Mouse (Mus musculus): Measurements from ENCODE around the gene Camk1d.

Gene Camk1d

DNA sequence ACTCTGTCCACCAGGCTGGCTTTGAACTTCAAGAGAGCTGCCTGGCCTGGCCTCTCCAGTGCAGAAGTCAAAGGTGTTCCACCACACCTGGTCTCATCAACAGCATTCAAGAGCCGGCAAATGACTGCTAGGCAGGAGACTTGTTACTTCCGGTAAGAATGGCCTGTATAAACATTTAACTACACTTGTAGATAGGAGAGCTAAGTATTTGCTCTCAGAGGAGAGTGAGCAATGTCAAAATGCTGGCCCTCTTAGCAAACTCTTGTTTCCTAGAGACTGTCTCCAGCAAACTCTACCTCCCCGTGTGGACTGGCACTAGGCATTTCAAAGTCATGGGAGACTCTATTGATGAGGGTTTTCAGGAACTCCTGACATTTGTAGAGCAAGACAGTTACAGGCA lies 56.3 kb downstream of the Camk1d start:
- DNase-seq (ENCODE audit: low read depth) = no peak

GRCm38 (mm10) chr2:5656326-5656725 lies 58.0 kb downstream of the Camk1d start:
- DNase-seq (ENCODE audit: low read depth) = no peak

DNA sequence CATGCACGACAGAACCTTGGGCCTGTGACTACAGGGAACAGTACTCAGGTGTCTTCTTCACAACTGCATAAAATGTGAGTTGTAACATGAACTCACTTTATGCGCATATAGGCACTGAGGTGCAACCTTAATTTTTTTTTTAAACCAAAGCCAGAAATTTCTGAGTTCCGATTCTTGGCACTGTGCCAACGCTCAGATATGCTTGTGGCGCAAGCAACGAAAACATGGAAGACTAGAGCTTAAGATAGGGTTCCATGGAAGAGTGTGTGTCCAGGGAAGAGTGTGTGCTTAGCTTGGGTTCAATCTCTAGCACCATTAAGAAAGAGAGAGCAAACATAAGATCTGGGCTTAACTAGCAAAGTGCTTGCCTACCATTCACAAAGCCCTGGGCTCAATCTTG lies 62.2 kb downstream of the Camk1d start:
- no peak for DNase-seq (ENCODE audit: low read depth)

- DNase-seq (ENCODE audit: low read depth) = no peak
Observed at GRCm38 (mm10) chr2:5651285-5651870, 62.9 kb downstream of the Camk1d start.

DNA sequence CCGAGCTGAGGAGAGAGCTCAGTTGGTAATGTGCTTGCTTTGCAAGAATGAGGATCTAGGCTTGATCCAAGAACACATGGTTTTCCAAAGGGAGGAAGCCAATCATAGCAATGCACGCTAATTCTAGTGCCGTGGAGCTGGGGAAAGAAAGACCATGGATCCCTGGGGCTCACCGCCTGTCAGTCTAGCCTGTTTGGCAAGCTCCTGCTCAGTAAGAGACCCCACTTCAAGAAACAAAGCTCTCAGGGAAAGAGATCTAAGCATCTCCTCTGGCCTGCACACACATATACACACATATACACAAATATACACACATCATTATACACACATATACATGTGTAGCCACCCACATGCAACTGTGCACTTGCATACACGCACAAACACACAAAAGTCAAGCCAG lies 65.1 kb downstream of the Camk1d start:
- DNase-seq (ENCODE audit: low read depth) = no peak

DNA sequence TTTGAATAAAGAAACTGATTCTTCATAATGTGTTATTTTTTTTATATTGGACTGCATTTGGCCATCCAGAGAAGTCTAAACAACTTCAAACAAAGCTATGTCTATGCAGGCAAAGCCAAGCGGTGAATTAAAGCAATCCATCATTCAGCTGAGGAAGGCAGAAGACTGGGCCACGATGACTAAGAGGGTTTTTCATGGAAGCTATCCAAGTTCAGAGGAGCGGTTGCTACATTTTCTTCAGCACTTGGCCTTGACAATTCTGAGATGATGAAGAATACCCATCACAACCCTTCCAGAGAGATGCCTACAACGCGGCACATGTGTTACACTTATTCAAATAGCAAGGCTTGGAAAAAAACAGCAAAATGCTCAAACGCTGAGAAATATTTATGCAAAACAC lies 65.6 kb downstream of the Camk1d start:
- DNase-seq (ENCODE audit: low read depth) = peak; percentile 6

DNA sequence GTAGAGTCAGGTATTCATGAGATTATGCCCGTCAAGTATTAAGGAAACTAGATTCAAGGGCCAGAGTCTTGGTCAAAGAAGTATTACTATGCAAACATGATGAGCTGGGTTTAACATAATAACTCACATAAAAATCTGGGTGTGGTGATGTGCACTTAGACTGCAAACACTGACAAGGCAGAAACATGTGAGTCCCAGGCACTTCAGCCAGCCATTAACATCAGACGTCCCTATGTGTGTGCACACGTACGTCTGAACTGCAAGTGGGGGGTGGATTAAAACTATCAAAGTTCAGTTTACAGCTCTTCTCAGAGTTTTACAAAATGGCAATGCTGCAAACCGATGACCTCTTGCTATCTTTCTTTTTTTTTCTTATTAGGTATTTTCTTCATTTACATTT lies 68.0 kb downstream of the Camk1d start:
- no peak for DNase-seq (ENCODE audit: low read depth)

GRCm38 (mm10) chr2:5645584-5645983 lies 68.7 kb downstream of the Camk1d start:
- DNase-seq (ENCODE audit: low read depth) = no peak

DNA sequence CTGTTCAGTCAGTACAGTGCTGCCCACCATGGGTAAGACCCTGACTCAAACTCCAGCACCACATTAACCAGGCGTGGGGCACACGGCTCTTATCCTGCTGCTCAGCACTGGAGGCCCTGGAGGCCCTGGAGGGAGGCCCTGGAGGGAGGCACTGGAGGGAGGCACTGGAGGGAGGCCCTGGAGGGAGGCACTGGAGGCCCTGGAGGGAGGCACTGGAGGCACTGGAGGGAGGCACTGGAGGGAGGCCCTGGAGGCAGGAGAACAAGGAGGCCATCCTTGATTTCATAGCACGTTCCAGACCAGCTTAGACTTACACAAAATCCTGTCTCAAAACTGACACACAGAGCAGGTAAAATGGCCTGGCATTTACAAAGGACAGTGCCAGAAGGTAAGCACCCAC lies 70.4 kb downstream of the Camk1d start:
- DNase-seq (ENCODE audit: low read depth) = no peak

DNA sequence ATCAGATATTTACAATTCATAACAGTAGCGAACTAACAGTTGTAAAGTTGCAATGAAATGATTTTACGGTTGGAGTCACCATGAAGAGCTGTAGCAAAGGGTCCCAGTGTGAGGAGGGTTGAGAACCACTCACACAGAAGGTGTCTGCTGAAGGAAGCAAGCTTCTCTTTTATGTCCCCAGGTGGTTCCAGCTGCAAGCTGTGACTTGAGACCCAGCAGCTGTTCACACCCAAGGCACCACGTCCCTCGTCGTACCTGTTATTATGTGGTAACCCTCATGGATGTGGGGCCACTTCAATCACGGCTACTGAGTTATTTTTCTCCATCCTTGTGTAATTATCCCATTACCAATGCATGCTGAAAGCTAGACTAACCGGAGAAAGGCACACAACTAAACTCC lies 71.1 kb downstream of the Camk1d start:
- no peak for DNase-seq (ENCODE audit: low read depth)

GRCm38 (mm10) chr2:5642624-5643023 lies 71.7 kb downstream of the Camk1d start:
- DNase-seq (ENCODE audit: low read depth) = peak; percentile 10

DNA sequence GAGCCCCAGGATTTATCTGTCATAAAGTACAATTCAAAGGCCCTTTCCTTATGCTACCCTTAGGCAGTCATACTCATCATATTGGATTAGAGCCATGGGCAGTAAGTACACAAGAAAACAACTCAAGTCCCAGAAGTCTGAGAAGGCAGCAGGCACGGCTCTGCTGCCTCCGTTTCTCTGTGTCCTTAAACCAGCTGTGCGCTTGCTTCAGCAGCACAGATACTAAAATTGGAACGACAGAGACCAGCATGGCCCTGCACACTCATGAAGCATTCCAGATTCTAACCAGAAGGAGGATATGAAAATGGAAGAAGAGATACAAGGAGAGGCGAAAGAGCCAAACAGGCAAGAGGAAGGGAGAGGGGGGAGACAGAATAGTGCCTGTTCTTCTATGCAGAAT lies 72.6 kb downstream of the Camk1d start:
- no peak for DNase-seq (ENCODE audit: low read depth)

GRCm38 (mm10) chr2:5640586-5640985 lies 73.7 kb downstream of the Camk1d start:
- DNase-seq (ENCODE audit: low read depth) = no peak

GRCm38 (mm10) chr2:5636801-5637742 lies 77.2 kb downstream of the Camk1d start:
- DNase-seq (ENCODE audit: low read depth) = no peak

DNA sequence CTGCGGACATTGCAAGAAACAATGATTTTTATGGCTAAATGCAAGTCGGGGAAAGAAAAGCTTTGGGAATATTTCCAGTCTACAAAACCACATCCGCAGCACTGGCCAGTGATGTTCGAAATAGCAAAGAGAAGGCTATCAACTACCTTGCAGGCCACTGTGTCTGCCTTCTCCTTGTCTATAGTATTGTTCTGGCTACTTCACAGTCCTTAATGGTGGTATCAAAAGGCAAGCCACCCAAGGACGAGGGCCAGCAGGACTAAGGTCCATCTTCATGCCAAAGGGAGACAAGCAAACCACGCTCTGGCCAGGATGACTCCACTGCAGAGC lies 82.0 kb downstream of the Camk1d start:
- DNase-seq (ENCODE audit: low read depth) = no peak

DNA sequence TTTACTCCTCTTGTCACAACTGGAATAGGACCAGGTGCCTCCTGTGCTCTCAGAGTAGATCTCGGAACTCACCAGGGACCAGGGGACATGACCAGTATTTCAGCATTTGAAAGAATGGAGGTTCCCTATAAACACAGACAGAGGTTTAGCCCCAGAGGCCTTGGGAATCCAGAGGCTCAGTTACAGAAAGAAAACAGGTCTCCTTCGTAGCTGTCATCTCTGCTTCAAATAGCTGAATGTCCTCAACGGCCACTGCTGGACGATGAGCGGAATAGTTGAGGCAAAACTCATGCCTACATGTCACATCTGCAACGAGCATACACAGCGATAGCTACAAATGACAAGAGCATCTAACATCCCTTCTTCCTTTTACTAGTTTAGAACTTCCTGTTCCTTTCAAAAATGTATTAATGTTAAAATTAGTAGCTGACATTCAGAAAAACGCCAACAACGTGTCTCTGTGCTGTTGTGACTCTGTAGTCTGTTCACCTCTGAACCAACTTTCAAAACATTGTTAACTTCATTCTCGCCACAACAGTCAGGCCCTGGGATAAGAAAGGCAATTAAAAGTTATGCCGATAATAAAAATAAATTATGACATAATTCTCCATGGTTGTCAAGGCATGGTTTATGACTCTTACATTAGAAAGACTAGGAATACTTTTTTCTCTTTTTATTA lies 82.5 kb downstream of the Camk1d start:
- DNase-seq (ENCODE audit: low read depth) = no peak

DNA sequence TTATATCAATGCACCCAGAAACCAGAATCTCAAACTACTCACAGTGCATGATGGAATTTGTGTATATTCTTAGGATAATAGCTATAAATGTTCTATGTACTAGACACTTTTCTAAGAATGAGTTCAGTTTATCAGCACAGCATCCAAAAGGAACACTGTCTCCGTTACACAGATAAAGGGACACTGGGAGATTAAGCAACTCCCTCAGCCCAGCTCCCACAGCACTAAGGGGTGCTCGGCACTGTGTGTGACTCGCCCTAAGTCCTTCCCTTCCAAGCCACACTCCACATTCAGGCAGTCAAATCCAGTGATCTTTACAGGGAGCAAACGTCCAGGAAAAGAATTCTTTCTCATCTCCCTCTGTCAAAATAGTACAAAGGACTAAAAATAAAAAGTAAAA lies 83.6 kb downstream of the Camk1d start:
- DNase-seq (ENCODE audit: low read depth) = no peak

DNA sequence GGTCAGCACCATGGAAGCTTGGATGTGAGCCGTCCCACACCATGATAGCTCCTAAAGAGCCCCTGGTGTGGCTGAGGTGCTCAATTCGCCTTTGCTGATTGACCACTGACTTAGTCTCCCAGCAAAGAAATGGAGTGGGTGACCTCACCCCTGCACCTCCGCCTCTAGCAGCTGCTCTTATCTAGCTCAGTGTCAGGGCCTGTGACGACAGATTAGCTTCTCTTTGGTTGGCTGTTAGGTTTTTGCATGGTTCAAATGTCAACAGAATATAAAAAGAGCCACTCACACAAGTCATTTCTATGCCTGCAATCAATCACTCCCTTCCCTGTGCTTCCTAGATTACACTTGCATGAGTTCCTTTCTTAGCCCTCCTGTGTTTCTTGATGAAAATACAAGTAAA lies 89.9 kb downstream of the Camk1d start:
- DNase-seq (ENCODE audit: low read depth) = no peak

- DNase-seq (ENCODE audit: low read depth) = no peak
Observed at GRCm38 (mm10) chr2:5618361-5618896, 95.9 kb downstream of the Camk1d start.

- DNase-seq (ENCODE audit: low read depth) = peak; percentile 87
Observed at GRCm38 (mm10) chr2:5614896-5615295, 99.4 kb downstream of the Camk1d start.

DNA sequence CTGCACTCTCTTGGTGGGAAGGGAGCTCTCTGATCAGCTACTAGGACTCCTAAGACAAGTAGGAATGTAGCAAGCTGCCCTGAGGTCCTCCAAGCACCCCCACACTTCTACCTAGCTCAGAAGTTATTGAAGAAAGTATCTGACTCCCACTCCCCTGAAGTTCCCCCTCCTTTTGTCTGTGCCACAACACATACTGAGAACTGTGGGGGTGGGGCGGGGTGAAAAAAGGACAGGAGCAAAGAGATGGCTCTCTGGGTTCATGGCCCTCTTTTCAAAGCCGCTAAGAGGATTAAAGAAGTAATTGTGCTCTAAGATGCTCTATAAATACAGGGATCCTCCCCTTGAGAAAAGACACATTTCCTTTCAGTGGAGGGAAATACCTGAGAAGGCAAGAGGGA lies 100.0 kb downstream of the Camk1d start:
- no peak for DNase-seq (ENCODE audit: low read depth)

DNA sequence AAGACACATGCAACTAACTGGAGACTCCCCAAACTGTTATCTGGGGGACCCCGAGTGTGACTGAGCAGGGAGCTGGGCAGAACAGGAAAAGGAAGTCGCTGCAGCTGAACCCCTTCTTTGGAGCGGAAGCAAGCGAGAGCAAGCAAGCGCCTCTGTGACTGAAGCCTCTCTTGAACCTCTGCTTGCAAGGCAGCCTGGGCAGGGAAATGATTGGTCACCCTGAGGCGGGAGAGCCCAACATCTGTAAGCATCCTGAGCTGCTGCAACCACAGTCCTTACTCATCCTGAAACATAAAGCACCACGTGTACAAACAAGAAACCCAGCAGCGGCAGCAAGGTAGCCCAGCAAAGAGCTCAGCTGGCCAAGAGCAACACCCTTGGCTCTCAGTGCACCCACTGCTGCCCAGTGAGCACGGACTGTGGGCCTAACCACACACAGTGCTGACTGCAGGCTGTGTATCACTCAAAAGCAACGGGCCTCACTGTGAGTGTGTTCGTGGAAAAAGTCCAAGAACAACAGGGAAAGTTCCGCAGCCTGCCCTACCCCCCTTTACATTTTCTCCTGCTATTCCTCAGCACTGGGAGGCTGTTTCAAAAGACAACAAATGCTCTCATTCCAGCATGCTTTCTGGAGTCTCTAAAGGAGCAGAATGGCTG lies 100.5 kb downstream of the Camk1d start:
- DNase-seq (ENCODE audit: low read depth) = peak; percentile 12

Measured in 416B (cell line).